ENCODE assay signal across 8 mouse cellular contexts in the genomic region with DNA sequence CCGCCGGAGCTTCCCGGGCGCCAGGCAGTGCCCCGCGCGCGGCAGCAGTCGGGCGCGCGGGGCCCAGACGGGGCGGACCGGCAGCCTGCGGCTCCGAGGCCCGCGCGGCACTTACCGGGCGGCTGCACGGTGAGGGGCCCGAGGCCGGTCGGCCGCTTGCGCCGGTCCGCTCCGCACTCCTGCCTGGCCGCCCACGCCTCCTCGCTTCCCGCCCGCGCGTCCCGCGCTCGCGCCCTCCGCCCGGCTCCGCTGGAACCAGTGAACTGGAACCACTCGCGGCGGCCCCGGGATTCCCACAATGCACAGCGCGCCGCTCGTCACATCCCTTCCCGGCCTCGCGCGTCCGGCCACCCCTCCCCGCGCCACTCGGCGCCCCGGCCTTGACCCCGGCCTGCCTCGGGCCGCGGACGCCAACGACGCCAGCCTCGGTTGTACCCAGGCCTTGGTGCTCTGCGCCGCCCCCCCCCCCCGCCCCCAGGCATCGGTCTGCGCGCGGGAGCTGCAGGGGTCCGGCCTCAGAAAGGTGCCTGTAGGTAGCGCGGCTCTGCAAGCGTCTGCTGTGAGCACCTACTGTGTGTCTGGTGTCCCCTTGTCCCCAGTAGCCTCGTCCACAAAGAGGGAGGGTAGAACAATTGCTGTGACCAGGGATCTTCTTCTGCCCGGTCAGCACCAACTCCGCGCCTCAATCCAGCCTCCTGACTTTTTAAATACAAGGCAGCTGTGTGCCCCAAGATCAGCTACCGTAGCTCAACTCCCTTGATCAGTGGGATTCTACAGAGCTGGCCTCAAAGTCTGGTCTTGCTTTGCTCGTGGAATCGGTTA. TPM values are rescaled to one million over a fixed set of nuclear protein-coding genes. Genes with fewer than 3 reads are reported as not detected.
DNase-seq lines count a peak whose midpoint lies in the region; ATAC-seq and TF ChIP-seq lines count a peak whose summit lies in the region.

No protein-coding gene starts in this region.

- peak; percentile 77 for ATAC-seq in embryonic facial prominence, embryonic 13.5 days (ENCODE audit: insufficient number of reproducible peaks, insufficient read depth, low FRiP score, low TSS enrichment, low read depth)
- peak; percentile 82 for ATAC-seq in limb, embryonic 14.5 days (ENCODE audit: low FRiP score, low read depth)
- ATAC-seq in midbrain, embryonic 16.5 days: peak; percentile 83

- WGBS in embryonic facial prominence, embryonic 13.5 days: under 1% methylated on average over 67 of the region's 89 CpGs
- 4% methylated on average over 58 of the region's 89 CpGs for WGBS in limb, embryonic 14.5 days
- WGBS in midbrain, embryonic 16.5 days: under 1% methylated on average over 69 of the region's 89 CpGs
- WGBS in spleen, adult 2 months: 2% methylated on average over 57 of the region's 89 CpGs

- peak overlapping the region; percentile 87 for H3K27ac ChIP-seq in embryonic facial prominence, embryonic 13.5 days
- peak overlapping the region; percentile 88 for H3K27ac ChIP-seq in limb, embryonic 14.5 days (replicated peaks; ENCODE audit: low read depth, low read length)
- peak overlapping the region; percentile 87 for H3K27ac ChIP-seq in midbrain, embryonic 16.5 days (ENCODE audit: low read length)
- H3K27ac ChIP-seq in spleen, adult 2 months (ENCODE audit: insufficient read depth, low read length): peak overlapping the region; percentile 83

- peak; percentile 65 for DNase-seq in 3T3-L1 (ENCODE audit: low read depth, low spot score)
- DNase-seq in adrenal gland, postnatal 4 days (ENCODE audit: low spot score in 2 of 2): peak; percentile 80 to 87
- DNase-seq in heart, adult 8-10 months (ENCODE audit: low spot score): peak; percentile 89
- peak; percentile 92 for DNase-seq in kidney, adult 9 months
- DNase-seq in limb, embryonic 14.5 days (ENCODE audit: low spot score): peak; percentile 78
- DNase-seq in spleen, adult 2 months (ENCODE audit: low read depth in 1 of 2, low spot score in 2 of 2): peak in 1 of 2 experiments; percentile 82

- peaks cover 11% of the 10 kb centered on the region for H3K36me3 ChIP-seq in embryonic facial prominence, embryonic 13.5 days
- peaks cover 7% of the 10 kb centered on the region; the same call in 1 of the 2 replicates for H3K36me3 ChIP-seq in limb, embryonic 14.5 days (ENCODE audit: control insufficient read depth, insufficient read depth, low read length)
- no peaks in the 10 kb centered on the region for H3K36me3 ChIP-seq in midbrain, embryonic 16.5 days (ENCODE audit: control insufficient read depth, insufficient read depth, low read length)
- H3K36me3 ChIP-seq in spleen, adult 2 months (ENCODE audit: control insufficient read depth, insufficient read depth, low read length): no peaks in the 10 kb centered on the region

- no peak for TF ChIP-seq CTCF in spleen, adult 2 months (IDR thresholded peaks at IDR 0.05; ENCODE audit: extremely low read depth, insufficient read depth, insufficient read length, insufficient replicate concordance)

- H3K9ac ChIP-seq in embryonic facial prominence, embryonic 13.5 days: peak overlapping the region; percentile 99
- H3K9ac ChIP-seq in limb, embryonic 14.5 days (ENCODE audit: low read depth, low read length, severe bottlenecking): peak overlapping the region; percentile 97
- peak overlapping the region; percentile 96 for H3K9ac ChIP-seq in midbrain, embryonic 16.5 days (ENCODE audit: low read depth, low read length)

- H3K27me3 ChIP-seq in embryonic facial prominence, embryonic 13.5 days: no peaks in the 10 kb centered on the region
- H3K27me3 ChIP-seq in limb, embryonic 14.5 days (ENCODE audit: control insufficient read depth, insufficient read depth, low read length): no peaks in the 10 kb centered on the region
- no peaks in the 10 kb centered on the region for H3K27me3 ChIP-seq in midbrain, embryonic 16.5 days (ENCODE audit: control insufficient read depth, insufficient read depth, low read depth, low read length)
- H3K27me3 ChIP-seq in spleen, adult 2 months (ENCODE audit: control insufficient read depth, insufficient read depth, low read length): no peaks in the 10 kb centered on the region

- peaks cover 34% of the 10 kb centered on the region for H3K4me1 ChIP-seq in embryonic facial prominence, embryonic 13.5 days
- H3K4me1 ChIP-seq in limb, embryonic 14.5 days (ENCODE audit: control insufficient read depth, insufficient read depth, low read length): peaks cover 31% of the 10 kb centered on the region
- H3K4me1 ChIP-seq in midbrain, embryonic 16.5 days (ENCODE audit: control insufficient read depth, insufficient read depth, low read length): peaks cover 21% of the 10 kb centered on the region
- H3K4me1 ChIP-seq in spleen, adult 2 months (ENCODE audit: control insufficient read depth, insufficient read depth, insufficient read length): peaks cover 27% of the 10 kb centered on the region; the same call in 1 of the 2 replicates

- peak overlapping the region; percentile 87 for H3K4me2 ChIP-seq in embryonic facial prominence, embryonic 13.5 days
- H3K4me2 ChIP-seq in limb, embryonic 14.5 days (replicated peaks; ENCODE audit: low read depth, low read length, severe bottlenecking): peak overlapping the region; percentile 90
- peak overlapping the region; percentile 86 for H3K4me2 ChIP-seq in midbrain, embryonic 16.5 days (ENCODE audit: low read length)

- peak; percentile 62; the same call in 1 of the 2 replicates for TF ChIP-seq POLR2A in limb, embryonic 14.5 days (IDR thresholded peaks at IDR 0.05; ENCODE audit: borderline replicate concordance, extremely low read depth, insufficient read depth, insufficient read length)
- TF ChIP-seq POLR2A in spleen, adult 2 months (IDR thresholded peaks at IDR 0.05; ENCODE audit: low read depth, low read length): peak; percentile 66

- peak overlapping the region; percentile 97 for H3K4me3 ChIP-seq in embryonic facial prominence, embryonic 13.5 days
- H3K4me3 ChIP-seq in limb, embryonic 14.5 days (replicated peaks; ENCODE audit: low read length): peak overlapping the region; percentile 98
- H3K4me3 ChIP-seq in midbrain, embryonic 16.5 days (ENCODE audit: low read depth, low read length): peak overlapping the region; percentile 96
- H3K4me3 ChIP-seq in spleen, adult 2 months (ENCODE audit: extremely low read depth, insufficient read depth, insufficient read length): peak overlapping the region; percentile 80

- H3K9me3 ChIP-seq in embryonic facial prominence, embryonic 13.5 days: no peaks in the 10 kb centered on the region
- H3K9me3 ChIP-seq in limb, embryonic 14.5 days (ENCODE audit: control insufficient read depth, low read length): no peaks in the 10 kb centered on the region
- no peaks in the 10 kb centered on the region; the same call in 1 of the 2 replicates for H3K9me3 ChIP-seq in midbrain, embryonic 16.5 days (replicated peaks; ENCODE audit: control insufficient read depth, low read length, poor library complexity, severe bottlenecking)

RNA-seq across cellular contexts. Expression of gene H2afy, which starts 0.7 kb away (rescaled TPM):
- 100 to 1,000 TPM; 164 to 176 TPM for total RNA-seq in adrenal gland, postnatal 4 days (2021)
- 338 and 383 TPM in 2 replicates for polyA plus RNA-seq in embryonic facial prominence, embryonic 13.5 days (2015; fragmentation: Nextera tagmentation; extraction: Ambion mirVana)
- total RNA-seq in heart, adult 8-10 months (2022): 10 to 100 TPM; 39.0 to 48.2 (median 45.6) TPM
- 231 and 297 TPM in 2 replicates for polyA plus RNA-seq in limb, embryonic 14.5 days (2012; rRNA removed)
- 304 and 351 TPM in 2 replicates for polyA plus RNA-seq in limb, embryonic 14.5 days (2014; fragmentation: Nextera tagmentation; extraction: Ambion mirVana)
- 243 and 285 TPM in 2 replicates for polyA plus RNA-seq in midbrain, embryonic 16.5 days (2015; fragmentation: Nextera tagmentation; extraction: Ambion mirVana)
- polyA plus RNA-seq in spleen, adult 2 months (2012; rRNA removed): 125 and 150 TPM in 2 replicates

RNA-seq across cellular contexts. Expression of gene Tifab, which starts 43.2 kb away (rescaled TPM):
- 1 to 10 TPM; 1.4 to 1.8 TPM for total RNA-seq in adrenal gland, postnatal 4 days (2021)
- polyA plus RNA-seq in embryonic facial prominence, embryonic 13.5 days (2015; fragmentation: Nextera tagmentation; extraction: Ambion mirVana): 1.1 and 1.7 TPM in 2 replicates
- total RNA-seq in heart, adult 8-10 months (2022): 1 to 10 TPM in 1 of 4 experiments, under 1 TPM in 3; 0.50 to 1.2 (median 0.82) TPM
- 1.9 and 2.0 TPM in 2 replicates for polyA plus RNA-seq in limb, embryonic 14.5 days (2012; rRNA removed)
- 1.1 and 1.3 TPM in 2 replicates for polyA plus RNA-seq in limb, embryonic 14.5 days (2014; fragmentation: Nextera tagmentation; extraction: Ambion mirVana)
- polyA plus RNA-seq in midbrain, embryonic 16.5 days (2015; fragmentation: Nextera tagmentation; extraction: Ambion mirVana): 0.91 and 0.93 TPM in 2 replicates
- 20.8 and 26.8 TPM in 2 replicates for polyA plus RNA-seq in spleen, adult 2 months (2012; rRNA removed)
